Mouse (Mus musculus) cerebellum, adult 2 months (tissue): ENCODE results near the gene Igdcc4.

Source experiments
- CTCF ChIP-seq: fragments of 200-500 bp; IDR thresholded peaks from 2 replicates; pipeline ENCODE4 v1.5.1; 2011; ENCODE audit warnings: low read depth, mild to moderate bottlenecking, control low read depth, low read length, moderate library complexity, borderline replicate concordance; ENCODE audit not compliant: insufficient read depth
- POLR2A ChIP-seq: fragments of 200-500 bp; IDR thresholded peaks from 2 replicates; pipeline ENCODE4 v1.6.1; 2011; ENCODE audit warnings: low read length, control low read depth, borderline replicate concordance; ENCODE audit not compliant: insufficient read depth

DNA sequence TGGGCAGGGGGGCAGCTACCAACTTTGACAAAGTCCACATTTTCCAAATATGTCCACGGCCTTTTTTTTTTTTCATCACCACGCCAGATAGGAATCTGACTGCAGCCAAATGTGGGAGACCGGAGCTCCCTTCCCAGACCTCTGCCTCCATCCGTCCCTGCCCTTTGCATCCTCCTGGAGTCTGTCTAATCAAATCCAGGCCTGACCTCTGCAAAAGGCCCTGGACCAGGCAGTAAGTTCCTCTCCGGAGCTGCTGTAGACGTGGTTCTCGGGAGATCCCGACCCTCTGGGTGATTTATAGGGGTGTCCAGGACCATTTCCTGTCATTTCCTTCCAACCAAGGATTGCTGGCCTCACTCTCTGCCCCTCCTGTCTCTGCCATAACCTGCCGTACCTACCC, 71.4 kb downstream of the Igdcc4 start:
- TF ChIP-seq CTCF (no peak), POLR2A (no peak)
